Mouse (Mus musculus) spleen, adult 2 months (tissue): ENCODE measurements around the gene Ptpn1. TPM values are rescaled to one million over a fixed set of nuclear protein-coding genes. Genes with fewer than 3 reads are reported as not detected.

Source experiments
- DNase-seq, 2 experiments: peaks; one replicate each; pipeline versions ENCODE4 v3.0.0 to v3.0.0-alpha.2; 2012 to 2021; ENCODE audit warnings: low spot score in 2 of 2, low read depth in 1 of 2
- H3K27ac ChIP-seq: fragments of 200-500 bp; 2 replicates; pipeline ENCODE4 v1.5.1; 2012; ENCODE audit warnings: low read length, inconsistent platforms; ENCODE audit not compliant: insufficient read depth
- H3K27me3 ChIP-seq: fragments of 200-500 bp; 2 replicates; pipeline ENCODE4 v1.6.1; 2012; ENCODE audit warnings: mild to moderate bottlenecking, moderate library complexity, low read length, inconsistent platforms; ENCODE audit not compliant: control insufficient read depth, insufficient read depth
- H3K36me3 ChIP-seq: fragments of 200-500 bp; 2 replicates; pipeline ENCODE4 v1.6.1; 2012; ENCODE audit warnings: mild to moderate bottlenecking, low read length, inconsistent platforms; ENCODE audit not compliant: control insufficient read depth, insufficient read depth
- H3K4me1 ChIP-seq: fragments of 200-500 bp; 2 replicates; pipeline ENCODE4 v1.6.1; 2011; ENCODE audit warnings: inconsistent platforms; ENCODE audit not compliant: control insufficient read depth, insufficient read depth, insufficient read length
- H3K4me3 ChIP-seq: fragments of 200-500 bp; 2 replicates; pipeline ENCODE4 v1.5.1; 2011; ENCODE audit warnings: mild to moderate bottlenecking, inconsistent platforms; ENCODE audit not compliant: insufficient read depth, insufficient read length; ENCODE audit errors: extremely low read depth
- CTCF ChIP-seq: fragments of 200-500 bp; IDR thresholded peaks from 2 replicates; pipeline ENCODE4 v1.5.1; 2011; ENCODE audit warnings: mild to moderate bottlenecking, inconsistent platforms; ENCODE audit not compliant: insufficient read depth, insufficient read length, insufficient replicate concordance; ENCODE audit errors: extremely low read depth
- POLR2A ChIP-seq: fragments of 200-500 bp; IDR thresholded peaks from 2 replicates; pipeline ENCODE4 v1.6.1; 2011; ENCODE audit warnings: low read depth, low read length, inconsistent platforms
- WGBS: fragments of 180-500 bp; shearing (Covaris S2); methylation state at CpG from one replicate; pipeline ENCODE4 v1.1.7; 2018; 5-methylcytosine and 5-hydroxymethylcytosine counted together
- polyA plus RNA-seq: library from polyadenylated mRNA; depleted of rRNA; stranded (reverse); fragments of >200 nt; gene quantifications from 2 replicates; pipeline ENCODE4 v1.2.3, GENCODE M21; 2012

Ptpn1 gene
- polyA plus RNA-seq, 1 experiment = 83.8 TPM

DNA sequence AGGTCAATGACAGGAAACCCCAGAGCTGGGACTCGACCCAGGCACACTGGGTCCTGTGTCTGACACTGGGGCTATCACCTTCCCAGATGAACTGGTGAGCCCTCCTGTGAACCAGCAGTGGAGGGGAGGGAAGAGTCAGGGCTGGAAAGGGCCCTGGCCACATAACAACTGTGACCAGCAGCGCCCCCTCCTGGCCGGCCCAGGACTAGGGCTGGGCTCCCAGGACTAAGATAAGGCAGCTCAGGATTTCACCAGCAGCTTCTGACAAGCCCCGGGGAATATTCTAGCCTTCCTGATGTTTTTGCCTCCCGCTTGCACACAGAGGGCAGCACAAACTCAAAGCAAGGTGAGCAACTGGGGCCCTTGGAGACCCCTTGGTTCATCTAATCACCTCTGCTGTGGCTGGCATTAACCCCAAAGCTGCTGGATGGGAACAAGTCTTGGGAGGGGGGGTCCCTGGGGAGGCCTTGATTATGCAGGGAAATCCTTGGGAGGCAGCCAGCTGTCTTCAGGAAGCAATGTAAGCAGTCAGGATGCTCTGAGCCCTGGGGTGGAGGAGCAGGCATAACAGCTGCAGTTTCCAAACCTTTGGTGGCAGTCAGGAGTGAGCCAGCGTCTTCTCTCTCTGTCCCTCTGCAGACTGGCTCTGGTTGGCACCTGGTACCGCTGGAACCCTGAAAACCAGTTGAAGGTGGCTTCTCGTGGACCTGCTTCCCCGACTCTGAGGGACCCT, 78.2 kb downstream of the Ptpn1 start, which contains the start of gene Ripor3:
Ripor3 (minus strand) TSS at position 683 of the 733 bp plus-strand sequence.
- Histone ChIP-seq H3K27me3 (no peaks in the 10 kb centered on the region), H3K27ac (no peak within 1 kb of the TSS), H3K36me3 (no peaks in the 10 kb centered on the region), H3K4me1 (no peaks in the 10 kb centered on the region), H3K4me3 (no peak within 1 kb of the TSS)
- TF ChIP-seq POLR2A = no peak
- TF ChIP-seq CTCF = peak; percentile 83
- WGBS = 41% methylated on average over 9 of the region's 9 CpGs
- DNase-seq = peak; percentile 17 to 71

DNA sequence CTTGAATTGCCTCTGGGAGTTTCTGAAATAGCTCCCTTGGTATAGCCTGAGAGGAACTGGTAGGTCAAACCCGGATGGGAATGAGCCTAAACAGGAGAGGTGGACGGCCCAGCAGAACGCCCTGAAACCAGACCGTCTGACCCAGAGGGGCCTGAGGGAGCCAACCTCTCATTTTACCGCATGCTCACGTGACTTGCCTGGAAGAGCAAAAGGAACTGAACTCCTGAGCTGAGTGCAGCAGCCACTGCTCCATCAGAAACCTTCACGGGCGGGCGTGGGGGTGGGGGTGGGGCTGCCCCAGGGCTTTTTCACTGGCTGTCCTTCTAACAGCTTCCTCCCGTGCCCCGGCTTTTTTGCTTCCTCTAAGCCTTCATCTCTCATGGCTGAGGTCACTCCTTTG, 79.0 kb downstream of the Ptpn1 start:
- no peaks in the 10 kb centered on the region for H3K27me3 ChIP-seq
- H3K27ac ChIP-seq = no peak overlapping the region
- no peaks in the 10 kb centered on the region for H3K4me1 ChIP-seq
- 12% methylated on average over 11 of the region's 11 CpGs for WGBS
- H3K36me3 ChIP-seq = no peaks in the 10 kb centered on the region
- no peak for DNase-seq
- no peak for TF ChIP-seq CTCF
- TF ChIP-seq POLR2A = no peak
- H3K4me3 ChIP-seq = no peak overlapping the region

DNA sequence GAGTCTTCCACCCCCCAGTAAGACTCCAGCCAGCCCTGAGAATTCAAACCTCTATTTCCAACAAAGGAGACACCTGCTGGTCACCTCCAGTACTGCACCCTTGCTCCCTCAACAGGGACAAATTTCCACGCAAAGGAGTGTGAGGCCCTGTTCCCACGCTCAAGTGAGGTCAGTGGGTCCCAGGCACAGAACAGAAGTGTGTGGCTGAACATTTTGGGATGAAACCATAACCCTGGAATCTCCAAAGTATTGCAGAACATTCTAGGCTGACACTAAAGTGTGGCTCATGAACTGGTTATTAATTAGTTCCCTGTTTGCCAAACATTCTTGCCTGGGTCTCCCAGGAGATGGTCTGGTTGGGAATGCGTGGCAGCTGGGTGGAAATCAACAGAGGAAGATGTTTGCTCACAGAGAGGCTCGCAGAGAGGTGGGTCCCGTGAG, 85.1 kb downstream of the Ptpn1 start:
- no peaks in the 10 kb centered on the region for H3K4me1 ChIP-seq
- TF ChIP-seq POLR2A = no peak
- peak; percentile 72; the same call in 1 of the 2 replicates for TF ChIP-seq CTCF
- DNase-seq = peak; percentile 37 to 68
- no peak overlapping the region for H3K4me3 ChIP-seq
- no peak overlapping the region for H3K27ac ChIP-seq
- H3K27me3 ChIP-seq = no peaks in the 10 kb centered on the region
- 36% methylated on average over 5 of the region's 5 CpGs for WGBS
- no peaks in the 10 kb centered on the region for H3K36me3 ChIP-seq

DNA sequence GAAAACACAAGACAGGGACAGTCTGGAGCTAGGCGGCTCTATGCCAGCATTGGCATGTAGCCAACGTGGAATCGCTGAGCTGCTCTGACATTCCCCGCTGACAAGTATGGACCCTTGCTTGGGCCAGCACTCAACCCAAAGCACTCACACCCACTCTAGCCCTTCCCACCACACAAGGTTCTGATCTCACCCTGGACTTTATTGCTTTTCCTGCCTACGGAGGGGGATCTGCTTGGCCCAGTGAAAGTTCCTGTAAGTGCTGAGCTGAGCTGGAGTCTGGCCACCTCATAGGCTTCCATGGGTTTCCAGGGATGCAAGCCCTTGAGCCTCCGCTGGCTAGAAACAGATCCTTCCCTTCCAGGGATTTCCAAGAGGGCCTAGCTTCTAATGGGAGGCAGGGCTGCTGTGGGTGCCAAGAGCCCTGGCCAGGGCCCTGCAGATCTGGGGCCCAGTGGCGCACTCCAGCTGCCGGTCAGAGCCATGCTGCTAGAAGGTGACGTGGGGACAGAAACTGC, 87.4 kb downstream of the Ptpn1 start:
- H3K4me3 ChIP-seq = no peak overlapping the region
- H3K27ac ChIP-seq = no peak overlapping the region
- H3K27me3 ChIP-seq = no peaks in the 10 kb centered on the region
- no peaks in the 10 kb centered on the region for H3K36me3 ChIP-seq
- TF ChIP-seq POLR2A (no peak), CTCF (no peak)
- H3K4me1 ChIP-seq = no peaks in the 10 kb centered on the region
- DNase-seq = no peak
- 91% methylated on average over 9 of the region's 9 CpGs for WGBS

DNA sequence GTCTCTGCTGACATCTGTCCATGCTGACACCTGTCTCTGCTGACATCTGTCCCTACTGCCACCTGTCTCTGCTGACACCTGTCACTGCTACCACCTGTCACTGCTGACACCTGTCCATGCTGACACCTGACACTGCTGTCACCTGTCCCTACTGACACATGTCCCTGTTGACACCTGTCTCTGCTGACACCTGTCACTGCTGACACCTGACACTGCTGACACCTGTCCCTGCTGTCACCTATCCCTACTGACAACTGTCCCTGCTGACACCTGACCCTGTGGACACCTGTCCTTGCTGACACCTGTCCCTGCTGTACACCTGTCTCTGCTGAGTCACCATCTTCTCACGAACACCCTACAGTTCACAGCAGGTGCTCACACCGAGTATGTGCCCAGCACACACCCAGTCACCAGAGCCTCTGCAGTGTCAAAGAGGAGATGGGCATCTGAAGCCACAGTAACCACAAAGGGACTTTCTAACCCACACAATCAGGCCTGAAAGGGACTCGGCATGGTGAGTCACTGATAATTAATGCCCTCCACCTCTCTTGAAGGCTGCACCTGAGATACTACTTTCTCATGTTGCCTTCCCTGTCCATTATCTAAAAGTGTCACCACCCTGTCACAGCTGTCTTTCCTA, 92.0 kb downstream of the Ptpn1 start:
- H3K36me3 ChIP-seq = no peaks in the 10 kb centered on the region
- H3K4me3 ChIP-seq = no peak overlapping the region
- 28% methylated on average over 3 of the region's 3 CpGs for WGBS
- no peaks in the 10 kb centered on the region for H3K4me1 ChIP-seq
- no peak overlapping the region for H3K27ac ChIP-seq
- no peak for DNase-seq
- TF ChIP-seq POLR2A (no peak), CTCF (no peak)
- no peaks in the 10 kb centered on the region for H3K27me3 ChIP-seq

DNA sequence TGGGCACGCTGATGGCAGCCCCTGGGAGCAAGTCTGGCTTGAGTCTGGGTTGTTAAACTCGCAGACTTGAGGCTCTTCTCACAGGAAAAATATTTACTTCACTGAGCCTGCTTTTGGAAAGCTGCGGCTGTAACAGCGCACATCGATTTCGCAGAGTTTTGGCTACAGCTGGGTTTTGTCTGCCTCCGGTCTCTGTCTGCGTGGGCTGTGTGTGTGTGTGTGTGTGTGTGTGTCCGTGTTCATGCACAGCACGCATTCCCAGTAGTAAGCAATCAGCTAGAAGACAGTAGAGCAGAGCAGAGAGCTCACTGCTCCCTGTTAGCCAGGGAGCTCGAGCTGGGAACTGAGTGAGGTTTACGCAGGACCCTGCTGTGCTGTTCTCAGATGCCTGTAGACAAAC, 93.3 kb downstream of the Ptpn1 start:
- no peaks in the 10 kb centered on the region for H3K4me1 ChIP-seq

DNA sequence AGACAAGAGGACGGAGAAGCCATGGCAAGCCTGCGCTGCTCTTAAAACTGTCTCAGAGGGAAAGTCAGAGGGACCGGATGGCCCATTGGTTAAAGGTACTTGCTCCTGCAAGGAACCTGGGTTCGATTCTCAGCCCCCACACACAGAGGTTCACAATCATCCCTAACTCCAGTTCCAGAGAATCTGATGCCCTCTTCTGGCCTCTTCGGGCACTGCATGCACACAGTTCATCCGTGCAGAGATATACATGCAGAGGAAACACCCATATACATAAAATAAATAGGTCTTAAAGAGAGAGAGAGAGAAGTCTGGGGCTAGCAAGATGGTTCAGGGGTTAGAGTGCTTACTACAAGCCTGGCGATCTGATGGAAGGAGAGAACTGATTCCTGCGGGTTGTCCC, 94.0 kb downstream of the Ptpn1 start:
- DNase-seq = no peak
- TF ChIP-seq POLR2A (no peak), CTCF (no peak)
- H3K27me3 ChIP-seq = no peaks in the 10 kb centered on the region
- no peak overlapping the region for H3K4me3 ChIP-seq
- no peaks in the 10 kb centered on the region for H3K36me3 ChIP-seq
- 87% methylated on average over 8 of the region's 8 CpGs for WGBS
- no peak overlapping the region for H3K27ac ChIP-seq
- H3K4me1 ChIP-seq = no peaks in the 10 kb centered on the region

More for the DNA sequence above, 93.3 kb downstream of the Ptpn1 start:
- Histone ChIP-seq H3K27me3 (no peaks in the 10 kb centered on the region), H3K4me3 (no peak overlapping the region), H3K27ac (no peak overlapping the region), H3K36me3 (no peaks in the 10 kb centered on the region)
- 80% methylated on average over 12 of the region's 12 CpGs for WGBS
- TF ChIP-seq CTCF (no peak), POLR2A (no peak)
- DNase-seq = no peak
